Mouse (Mus musculus) CD4-positive, CD25-positive, alpha-beta regulatory T cell, adult 2 months (primary cell): Measurements from ENCODE around the gene Ccdc110.

Source experiments
- DNase-seq: peaks from one replicate; pipeline ENCODE4 v3.0.0-alpha.2; 2012; ENCODE audit warnings: low read depth, low spot score

Gene Ccdc110

DNA sequence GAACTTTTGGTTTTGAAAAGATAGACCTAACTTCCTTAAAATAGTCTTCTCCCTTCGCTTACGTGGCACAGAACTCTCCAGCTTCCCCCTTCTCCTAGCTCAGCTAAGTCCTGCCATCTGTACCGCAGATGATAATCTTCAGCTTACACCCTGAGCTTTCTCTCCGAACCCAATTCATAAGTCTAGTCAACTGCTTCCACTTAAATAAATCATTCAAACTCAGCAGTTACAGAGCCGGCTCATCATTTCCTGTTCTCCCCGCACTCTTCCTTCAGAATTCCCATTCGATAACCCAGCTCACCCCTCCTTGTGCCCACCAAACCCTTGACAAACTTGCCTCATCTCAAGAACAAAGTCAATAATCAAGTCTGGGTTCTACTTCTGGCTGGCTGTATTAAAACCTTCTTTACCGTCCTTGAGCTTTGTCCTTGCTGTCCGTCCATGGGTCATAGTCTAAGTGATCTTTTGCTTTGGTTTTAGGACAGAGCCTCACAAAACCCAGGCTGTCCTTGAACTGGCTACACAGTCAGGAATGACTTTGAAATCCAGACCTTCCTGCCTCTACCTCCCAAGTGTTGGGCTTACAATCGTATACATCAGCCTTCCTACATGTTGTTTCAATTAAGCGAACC lies 41.5 kb downstream of the Ccdc110 start:
- DNase-seq, result no peak

DNA sequence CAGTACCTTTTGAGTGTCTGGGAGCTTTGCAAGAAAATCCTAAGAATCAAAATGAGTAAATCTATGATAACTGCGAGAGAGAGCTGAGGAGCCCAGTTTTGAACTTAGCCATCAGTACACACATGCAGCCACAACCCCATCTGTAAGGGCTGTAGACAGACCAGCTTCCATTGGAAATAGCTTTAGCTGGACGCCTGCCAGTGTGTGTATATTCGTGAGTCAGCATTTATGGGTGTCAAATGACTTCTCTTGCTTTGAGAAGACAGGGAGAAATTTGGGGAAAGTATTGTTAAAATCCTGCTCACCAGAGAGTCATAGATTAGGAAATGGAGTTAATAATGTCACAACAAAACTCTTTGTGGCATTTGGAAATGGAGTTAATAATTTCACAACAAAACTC lies 52.2 kb downstream of the Ccdc110 start:
- no peak for DNase-seq

GRCm38 (mm10) chr8:45988189-45988588 lies 53.8 kb downstream of the Ccdc110 start:
- no peak for DNase-seq

GRCm38 (mm10) chr8:45990631-45991310 lies 56.4 kb downstream of the Ccdc110 start:
- DNase-seq, result no peak
